Mouse (Mus musculus) cerebellum, adult 18-20 months (tissue): ENCODE measurements around the gene Ccdc102a.

ENCODE experiments used
- DNase-seq, 2 experiments: peaks; one replicate each; pipeline ENCODE4 v3.0.0; 2021

Gene Ccdc102a

DNA sequence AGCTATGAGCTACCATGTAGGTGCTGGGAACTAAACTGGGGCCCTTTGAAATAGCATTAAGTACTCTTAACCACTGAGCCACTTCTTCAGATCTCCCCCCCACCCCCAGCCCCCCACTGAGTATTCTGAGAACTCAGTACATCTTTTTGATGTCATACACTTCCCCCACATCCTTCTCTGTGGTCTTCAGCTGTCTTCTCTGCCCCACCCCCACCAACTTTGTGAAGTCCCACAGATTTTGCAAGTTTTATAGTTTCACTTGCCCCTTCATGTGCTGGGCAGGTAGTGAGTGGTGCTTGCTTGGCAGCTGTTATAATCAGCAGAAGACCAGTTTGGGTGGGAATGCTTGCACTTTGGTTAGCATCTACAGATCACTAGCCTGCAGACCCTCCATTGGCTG lies 1.4 kb upstream of the Ccdc102a start:
- DNase-seq, result no peak

DNA sequence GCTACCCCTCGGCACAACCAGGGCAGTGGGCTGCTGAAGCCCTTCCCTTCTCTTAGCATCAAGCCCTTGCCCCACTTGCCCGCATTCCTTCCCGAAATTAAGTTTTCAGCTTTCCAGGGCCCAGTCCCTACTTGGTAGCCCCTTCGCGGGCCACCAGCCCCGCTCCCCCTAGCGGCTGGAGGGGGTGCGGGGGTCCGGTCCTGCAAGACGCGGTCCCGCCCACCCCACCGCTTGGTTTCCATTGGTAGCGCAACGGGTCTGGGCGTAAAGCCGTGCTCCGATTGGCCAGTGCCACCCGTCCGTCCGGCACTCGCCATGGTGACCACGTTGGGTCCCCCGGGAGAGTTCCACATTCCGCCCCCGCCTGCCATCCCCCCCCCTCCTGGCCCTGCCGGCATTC lies 546 bp downstream of the Ccdc102a start:
- DNase-seq, result peak; percentile 39 to 40

GRCm38 (mm10) chr8:94916960-94917324 lies 956 bp downstream of the Ccdc102a start:
- no peak for DNase-seq

- DNase-seq, result no peak
Measured at GRCm38 (mm10) chr8:94916311-94916959, 1.5 kb downstream of the Ccdc102a start.

- no peak for DNase-seq
Measured at GRCm38 (mm10) chr8:94914701-94915101, 3.2 kb downstream of the Ccdc102a start.

- no peak for DNase-seq
Measured at GRCm38 (mm10) chr8:94914256-94914655, 3.6 kb downstream of the Ccdc102a start.

DNA sequence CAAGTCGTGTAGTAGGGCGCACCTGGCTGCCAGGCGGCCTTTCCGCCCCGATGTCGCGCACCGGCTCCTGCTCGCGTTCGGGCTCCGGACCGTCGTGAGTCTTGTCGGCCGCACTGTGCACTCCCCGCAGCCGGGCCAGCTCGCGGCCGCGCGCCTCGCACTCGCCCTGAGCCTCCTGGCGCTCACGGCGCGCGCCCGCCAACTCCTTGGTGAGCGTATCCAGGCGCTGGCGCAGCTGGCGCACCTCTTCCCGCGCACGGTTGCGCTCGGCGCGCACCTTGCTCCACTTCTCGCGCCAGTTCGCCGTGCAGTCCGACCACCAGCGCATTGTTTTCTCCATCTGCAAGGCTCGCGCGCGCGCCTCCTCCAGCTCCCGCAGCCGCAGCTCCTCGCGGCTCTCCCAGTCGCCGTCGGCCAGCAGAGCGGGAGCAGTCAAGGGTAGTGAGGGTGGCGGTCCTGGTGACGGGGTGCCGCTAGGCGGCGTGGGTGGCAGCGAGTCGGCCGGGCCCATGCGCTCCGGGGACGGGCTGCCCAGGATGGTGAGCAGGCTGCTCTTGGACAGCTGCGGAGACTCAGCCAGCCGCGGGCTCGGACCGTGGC lies 4.7 kb downstream of the Ccdc102a start:
- peak; percentile 14 to 37 for DNase-seq

- DNase-seq, result peak; percentile 69 to 77
Measured at GRCm38 (mm10) chr8:94908847-94909246, 9.1 kb downstream of the Ccdc102a start.

- DNase-seq, result no peak
Measured at GRCm38 (mm10) chr8:94907591-94908300, 10.2 kb downstream of the Ccdc102a start.

- peak in 1 of 2 experiments; percentile 13 for DNase-seq
Measured at GRCm38 (mm10) chr8:94904450-94905175, 13.3 kb downstream of the Ccdc102a start.

GRCm38 (mm10) chr8:94903709-94904108 lies 14.2 kb downstream of the Ccdc102a start:
- no peak for DNase-seq

GRCm38 (mm10) chr8:94901031-94901430 lies 16.9 kb downstream of the Ccdc102a start:
- no peak for DNase-seq

- no peak for DNase-seq
Measured at GRCm38 (mm10) chr8:94900617-94901016, 17.3 kb downstream of the Ccdc102a start.

GRCm38 (mm10) chr8:94899262-94899661 lies 18.6 kb downstream of the Ccdc102a start:
- DNase-seq, result no peak

- DNase-seq, result no peak
Measured at GRCm38 (mm10) chr8:94892917-94893316, 25.0 kb downstream of the Ccdc102a start.

DNA sequence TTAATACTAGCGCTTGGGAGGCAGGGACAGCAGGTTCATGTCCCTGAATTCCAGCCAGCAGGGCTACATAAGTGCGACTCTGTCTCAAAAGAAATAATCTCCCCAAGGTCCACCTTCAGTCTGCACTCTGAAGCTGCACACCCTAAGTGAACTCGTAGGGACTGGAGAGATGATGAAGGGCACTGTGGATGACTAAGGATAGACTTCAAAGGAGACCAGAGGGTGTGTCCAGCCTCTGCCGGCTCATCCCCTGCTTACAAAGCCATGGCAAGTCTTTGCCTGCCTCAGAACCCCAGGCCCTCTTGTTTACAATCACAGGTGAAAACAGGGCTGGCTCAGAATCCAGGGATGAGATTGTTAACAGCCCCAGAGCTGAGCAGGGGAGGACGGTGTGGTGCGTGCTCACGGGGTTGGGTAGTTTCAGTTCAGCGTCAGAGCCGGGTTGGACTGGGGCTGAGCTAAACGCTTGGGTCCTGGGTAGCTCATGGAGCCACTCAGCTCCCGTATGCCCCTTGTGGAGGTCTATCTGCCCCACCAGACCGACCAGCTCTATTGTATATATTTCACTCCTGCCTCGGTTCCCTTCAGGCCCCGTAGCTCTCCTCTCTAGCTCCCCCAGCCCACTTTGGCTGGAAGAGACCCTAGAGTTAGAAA lies 29.4 kb downstream of the Ccdc102a start:
- DNase-seq, result no peak

GRCm38 (mm10) chr8:94880742-94881141 lies 37.2 kb downstream of the Ccdc102a start:
- DNase-seq, result no peak

DNA sequence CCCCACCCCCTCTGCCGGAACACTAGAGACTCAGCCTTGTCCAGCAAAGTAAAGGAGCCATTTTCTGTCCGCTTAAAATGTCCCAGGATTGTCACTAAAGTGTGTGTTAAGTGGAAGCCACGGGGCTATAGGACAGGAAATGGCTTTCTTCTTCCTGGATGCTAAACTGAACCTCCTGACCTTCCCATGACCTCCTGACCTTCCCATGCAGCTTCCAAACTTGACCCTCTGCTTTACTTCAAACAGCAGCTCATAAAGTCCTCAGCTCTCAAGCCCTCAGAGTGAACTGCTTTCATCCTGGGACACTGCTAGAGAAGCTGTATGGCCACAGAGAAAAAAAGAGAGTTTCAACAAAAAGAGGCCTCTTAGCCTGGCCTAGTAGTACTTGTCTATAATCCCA lies 41.1 kb downstream of the Ccdc102a start:
- no peak for DNase-seq

GRCm38 (mm10) chr8:94876197-94876730 lies 41.6 kb downstream of the Ccdc102a start, which contains the start of gene Dok4:
Dok4 (minus strand) TSS chr8:94876330.
- peak; percentile 49 to 81 for DNase-seq

DNA sequence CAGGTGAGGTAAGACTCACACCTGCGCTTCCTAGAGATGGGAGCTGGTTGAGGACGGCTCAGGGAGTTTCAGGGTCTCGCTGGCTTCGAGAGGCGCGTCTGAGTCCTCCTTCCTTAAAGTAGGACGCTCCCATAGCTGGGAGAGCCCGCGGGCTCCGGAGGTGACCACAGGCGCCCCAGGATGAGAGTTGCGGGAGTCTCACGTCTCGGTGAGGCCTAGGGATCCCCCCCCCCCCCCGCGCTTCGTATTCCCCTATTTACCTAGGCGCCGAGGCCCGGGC lies 42.1 kb downstream of the Ccdc102a start:
- no peak for DNase-seq

DNA sequence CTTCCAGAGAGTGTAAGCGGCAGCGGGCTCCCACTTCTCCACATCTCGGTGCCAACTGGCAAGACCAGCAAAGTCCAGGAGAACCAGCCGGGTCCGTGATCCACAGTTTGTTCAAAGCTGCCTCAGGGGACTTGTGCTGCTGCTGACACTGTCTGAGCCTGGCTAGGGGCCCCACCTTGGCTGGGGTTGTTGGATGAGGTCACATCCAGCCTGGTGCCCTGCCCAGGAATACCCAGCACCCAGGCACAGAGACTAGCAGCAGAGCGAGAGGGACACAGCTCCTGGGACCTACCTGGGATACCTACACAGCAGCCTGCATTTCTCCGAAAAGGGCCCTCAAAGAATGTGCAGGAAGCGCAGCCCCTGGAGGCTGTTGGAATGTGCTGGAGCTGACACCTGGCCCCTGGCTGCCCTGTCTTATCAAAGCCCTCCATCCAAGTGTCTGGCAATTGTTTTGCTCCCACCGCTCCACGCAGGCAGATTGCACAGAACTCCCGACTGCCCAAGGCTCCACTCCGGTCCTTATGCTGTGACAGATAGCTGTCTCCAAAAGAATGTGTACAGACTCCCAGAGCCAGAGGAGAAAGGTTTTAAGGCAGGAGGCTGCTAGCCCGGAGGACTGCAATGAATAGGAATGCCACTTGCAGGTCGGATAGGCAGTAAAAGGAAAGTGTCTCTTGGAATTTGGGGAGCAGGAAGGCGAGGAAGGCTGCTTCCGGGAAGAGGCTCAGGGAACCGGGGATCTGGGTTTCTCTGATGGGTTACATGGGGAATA lies 42.6 kb downstream of the Ccdc102a start:
- no peak for DNase-seq

DNA sequence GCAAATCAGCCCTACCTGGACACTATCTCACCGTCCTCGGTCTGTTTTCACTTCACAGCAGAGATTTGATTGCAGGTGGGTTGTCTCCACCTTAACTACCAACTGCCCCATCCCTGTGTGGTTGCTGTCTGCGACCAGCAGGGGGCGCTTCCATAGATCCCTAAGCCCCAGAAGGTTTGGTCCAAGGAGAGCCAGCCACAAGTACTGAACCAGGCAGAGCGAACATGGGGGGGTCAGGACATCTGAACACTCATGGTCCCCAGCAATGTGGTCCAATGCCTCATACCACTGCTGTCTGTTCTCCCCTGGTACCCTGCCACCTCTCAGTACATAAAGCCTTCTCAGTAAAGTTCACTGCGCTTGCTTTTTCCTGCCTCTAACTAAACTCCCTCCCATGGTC lies 43.5 kb downstream of the Ccdc102a start:
- DNase-seq, result peak; percentile 59 to 76
